Mouse (Mus musculus) right cerebral cortex, postnatal 4 days (tissue): ENCODE results near the gene Stard3.
"Not testable (repeated sequence)": the region's sequence is repeated elsewhere in the genome, so short reads cannot be mapped to it uniquely, and the experiment has no call there.

Experiments used
- DNase-seq: peaks from one replicate; pipeline ENCODE4 v3.0.0-alpha.2; 2022

Stard3 gene

DNA sequence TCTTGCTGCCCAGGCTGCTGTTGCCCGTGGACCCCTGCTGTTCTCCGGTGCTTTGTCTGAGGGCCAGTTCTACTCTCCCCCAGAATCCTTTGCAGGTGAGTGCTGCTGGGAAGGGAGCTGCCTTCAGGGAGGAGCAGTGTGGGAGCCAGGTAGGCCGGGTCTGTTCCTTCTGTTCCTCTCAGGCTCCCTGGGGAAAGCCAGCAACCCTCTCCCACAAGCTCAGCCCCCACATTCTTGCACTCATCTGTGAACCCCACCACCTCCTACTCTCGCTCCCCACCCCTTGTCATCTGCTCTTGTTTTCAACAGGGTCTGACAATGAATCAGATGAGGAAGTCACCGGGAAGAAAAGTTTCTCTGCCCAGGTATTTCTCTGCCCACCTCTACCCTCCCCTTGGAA, 18.6 kb downstream of the Stard3 start:
- DNase-seq: no peak

DNA sequence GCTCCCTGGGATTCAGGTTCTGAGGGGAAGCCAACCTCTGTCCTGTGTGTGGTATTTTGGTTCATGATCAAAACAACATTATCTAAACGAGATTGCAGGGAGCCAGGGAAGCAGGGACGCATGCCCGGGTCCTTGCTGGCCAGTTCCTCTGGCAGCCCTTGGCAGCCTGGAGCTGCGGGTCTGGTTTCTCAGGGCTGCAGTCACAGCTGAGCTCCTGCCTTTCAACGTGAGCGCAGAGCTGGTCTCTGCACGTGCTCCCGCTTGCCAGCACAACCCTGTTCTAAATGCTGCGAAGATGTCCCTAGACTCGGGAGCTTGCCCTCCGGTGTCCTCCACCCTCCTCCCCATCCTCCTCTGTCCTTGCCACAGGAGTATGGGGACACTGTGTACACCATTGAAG, 19.6 kb downstream of the Stard3 start:
- no peak for DNase-seq

DNA sequence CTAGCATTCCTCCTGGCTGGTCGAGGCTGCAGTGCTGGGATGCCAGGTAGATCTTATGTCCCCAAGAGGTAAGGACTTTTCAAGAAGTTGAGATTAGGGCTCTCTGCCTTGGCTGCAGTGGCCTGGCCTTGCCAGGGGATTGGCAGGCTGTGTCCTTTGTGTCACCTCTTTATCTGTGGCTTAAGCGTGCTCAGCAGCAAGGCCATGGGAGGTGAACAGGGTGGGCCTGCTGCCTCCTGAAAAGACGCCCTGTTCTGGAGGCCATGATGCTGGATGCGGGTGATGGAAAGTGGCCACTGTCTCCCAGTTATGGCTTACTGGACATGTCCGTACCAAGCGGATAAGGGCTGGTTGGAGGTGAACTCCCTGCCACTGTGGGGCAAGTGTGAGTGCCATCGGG, 21.2 kb downstream of the Stard3 start:
- DNase-seq: no peak

DNA sequence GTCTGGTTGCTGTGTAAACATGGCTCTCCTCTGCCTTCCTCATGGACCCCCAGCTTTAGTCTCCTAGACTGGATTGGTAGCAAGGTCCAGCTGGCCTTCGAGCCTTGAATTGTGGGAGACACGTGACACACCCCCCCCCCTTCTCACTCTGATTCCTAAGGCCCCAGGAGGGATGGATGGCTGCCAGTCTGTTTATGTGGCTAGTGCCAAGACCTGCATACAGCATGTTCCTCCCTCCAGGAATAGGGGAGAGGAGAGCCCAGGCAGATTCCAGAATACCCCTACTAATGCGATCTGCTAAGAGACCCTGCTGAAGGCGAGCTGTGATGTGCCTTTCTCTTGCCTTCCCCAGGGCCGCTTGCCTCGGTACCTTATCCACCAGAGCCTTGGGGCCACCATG, 21.9 kb downstream of the Stard3 start:
- no peak for DNase-seq

DNA sequence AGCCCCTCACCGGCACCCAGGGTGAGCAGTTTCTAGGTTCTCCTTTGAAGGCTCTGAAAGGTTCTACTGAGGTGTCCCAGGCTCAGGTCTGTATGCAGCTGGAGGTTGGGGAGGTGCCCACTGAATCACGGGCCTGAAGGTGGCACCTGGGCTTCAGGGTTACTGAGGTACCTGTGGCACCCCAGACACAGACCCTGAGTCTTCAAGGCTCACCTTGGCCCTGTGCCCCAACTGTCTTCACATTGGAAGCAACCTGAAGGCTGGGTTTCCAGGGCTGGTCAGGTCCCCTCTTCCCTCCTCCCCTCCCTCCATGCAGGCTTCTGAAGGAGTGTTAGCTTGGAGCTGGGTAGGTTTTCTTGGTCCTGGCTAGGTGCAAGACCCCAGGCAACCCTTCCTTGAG, 23.5 kb downstream of the Stard3 start:
- no peak for DNase-seq

DNA sequence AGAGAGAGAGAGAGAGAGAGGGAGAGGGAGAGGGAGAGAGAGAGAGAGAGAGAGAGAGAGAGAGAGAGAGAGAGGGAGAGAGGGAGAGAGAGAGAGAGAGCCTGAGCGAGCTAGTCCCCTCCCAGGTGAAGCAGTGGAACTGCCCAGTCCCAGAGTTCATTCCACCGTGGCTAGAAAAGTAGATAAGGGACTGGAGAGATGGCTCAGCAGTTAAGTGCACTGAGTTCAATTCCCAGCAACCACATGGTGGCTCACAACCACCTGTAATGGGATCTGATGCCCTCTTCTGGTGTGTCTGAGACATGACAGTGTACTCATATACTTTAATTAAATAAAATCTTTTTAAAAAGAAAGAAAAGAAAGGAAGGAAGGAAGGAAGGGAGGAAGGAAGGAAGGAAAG, 24.2 kb downstream of the Stard3 start:
- DNase-seq: not testable (repeated sequence)

DNA sequence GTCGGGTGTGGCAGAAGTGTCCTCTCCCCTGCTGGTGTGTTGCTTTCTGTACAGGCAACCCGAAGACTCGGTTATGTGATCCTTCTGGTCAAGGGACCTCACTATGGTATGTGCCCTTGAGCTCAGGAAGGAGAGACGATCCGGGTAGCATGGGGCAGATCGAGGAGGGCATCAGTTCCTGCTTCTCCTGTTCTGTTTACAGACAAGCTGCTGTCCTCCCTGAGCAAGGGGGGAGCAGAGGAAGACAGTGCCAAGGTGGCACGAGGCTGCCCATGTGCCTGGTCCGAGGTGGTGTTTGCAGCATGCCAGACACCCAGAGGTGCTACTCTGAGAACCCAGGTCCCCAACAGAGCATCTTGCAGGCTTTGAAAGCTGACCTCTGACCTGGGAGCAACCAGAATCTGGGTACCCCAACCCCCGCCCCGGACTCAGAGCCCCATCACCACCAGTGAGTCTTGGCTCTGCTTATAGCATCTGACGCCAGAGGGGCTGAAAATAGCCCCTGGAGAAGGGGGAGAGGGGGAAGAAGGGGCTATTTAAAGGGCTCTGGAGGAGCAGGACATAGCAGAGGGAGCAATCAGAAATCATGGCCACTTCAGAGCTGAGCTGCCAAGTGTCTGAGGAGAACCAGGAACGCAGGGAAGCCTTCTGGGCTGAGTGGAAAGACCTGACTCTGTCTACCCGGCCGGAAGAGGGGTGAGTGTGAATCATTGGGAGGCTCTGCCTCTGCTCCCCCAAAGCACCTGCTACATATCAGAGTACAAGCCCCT, 25.3 kb downstream of the Stard3 start, which contains the start of gene Tcap:
Tcap (plus strand) TSS at position 551 of the 770 bp plus-strand sequence.
- no peak for DNase-seq

DNA sequence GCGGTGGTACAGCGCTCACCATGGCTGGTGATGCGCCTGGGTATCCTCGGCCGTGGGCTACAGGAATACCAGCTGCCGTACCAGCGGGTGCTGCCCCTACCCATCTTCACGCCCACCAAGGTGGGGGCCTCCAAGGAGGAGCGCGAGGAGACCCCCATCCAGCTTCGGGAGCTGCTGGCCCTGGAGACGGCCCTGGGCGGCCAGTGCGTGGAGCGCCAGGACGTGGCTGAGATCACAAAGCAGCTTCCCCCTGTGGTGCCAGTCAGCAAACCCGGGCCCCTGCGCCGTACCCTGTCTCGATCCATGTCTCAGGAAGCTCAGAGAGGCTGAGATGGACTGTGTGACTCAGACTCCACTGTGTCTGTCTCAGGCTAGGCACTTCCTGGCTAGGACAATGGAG, 26.0 kb downstream of the Stard3 start:
- DNase-seq: no peak

DNA sequence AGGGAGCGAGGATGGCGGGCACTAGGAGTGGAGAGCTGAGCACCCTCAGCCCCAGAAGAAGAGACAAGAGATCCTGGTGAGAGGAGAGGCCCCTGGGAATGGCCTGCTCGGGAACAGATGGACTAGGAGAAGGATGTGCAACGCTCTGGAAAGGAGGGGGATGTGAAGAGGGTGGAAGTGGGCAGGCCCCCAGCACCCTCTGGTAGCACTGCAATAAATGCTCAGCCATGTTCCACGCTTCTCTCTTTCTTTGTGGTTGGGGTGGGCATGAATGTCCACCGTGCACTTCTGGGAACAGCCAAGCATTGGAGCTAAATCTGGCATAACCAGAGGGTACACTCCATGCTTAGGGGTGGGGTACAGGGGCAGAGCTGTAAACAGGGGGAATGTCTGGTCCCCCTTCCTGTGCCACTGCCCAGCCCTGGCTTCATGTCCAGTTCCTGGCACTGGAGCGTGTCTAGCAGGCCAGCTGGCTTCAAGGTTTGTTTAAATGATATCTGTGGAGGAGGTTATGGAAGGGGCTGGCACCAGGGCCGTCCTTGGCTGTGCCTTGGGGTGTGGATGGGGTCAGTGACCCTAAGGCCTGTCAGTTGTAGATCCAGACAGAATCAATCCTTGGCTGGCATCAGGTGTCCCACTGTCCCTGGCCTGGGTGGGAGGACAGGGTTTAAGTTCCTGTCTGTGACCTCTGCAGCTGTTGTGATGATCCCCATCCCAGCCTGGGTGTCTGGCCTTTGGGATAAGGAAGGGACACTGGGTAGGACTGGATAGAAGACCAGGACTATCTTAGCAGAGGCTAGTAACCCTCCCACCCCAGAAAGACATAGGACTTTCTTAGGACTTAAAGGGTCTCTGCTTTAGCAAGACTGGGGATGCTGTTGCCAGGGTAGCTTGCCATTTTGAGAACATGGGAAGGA, 26.8 kb downstream of the Stard3 start:
- DNase-seq: no peak

DNA sequence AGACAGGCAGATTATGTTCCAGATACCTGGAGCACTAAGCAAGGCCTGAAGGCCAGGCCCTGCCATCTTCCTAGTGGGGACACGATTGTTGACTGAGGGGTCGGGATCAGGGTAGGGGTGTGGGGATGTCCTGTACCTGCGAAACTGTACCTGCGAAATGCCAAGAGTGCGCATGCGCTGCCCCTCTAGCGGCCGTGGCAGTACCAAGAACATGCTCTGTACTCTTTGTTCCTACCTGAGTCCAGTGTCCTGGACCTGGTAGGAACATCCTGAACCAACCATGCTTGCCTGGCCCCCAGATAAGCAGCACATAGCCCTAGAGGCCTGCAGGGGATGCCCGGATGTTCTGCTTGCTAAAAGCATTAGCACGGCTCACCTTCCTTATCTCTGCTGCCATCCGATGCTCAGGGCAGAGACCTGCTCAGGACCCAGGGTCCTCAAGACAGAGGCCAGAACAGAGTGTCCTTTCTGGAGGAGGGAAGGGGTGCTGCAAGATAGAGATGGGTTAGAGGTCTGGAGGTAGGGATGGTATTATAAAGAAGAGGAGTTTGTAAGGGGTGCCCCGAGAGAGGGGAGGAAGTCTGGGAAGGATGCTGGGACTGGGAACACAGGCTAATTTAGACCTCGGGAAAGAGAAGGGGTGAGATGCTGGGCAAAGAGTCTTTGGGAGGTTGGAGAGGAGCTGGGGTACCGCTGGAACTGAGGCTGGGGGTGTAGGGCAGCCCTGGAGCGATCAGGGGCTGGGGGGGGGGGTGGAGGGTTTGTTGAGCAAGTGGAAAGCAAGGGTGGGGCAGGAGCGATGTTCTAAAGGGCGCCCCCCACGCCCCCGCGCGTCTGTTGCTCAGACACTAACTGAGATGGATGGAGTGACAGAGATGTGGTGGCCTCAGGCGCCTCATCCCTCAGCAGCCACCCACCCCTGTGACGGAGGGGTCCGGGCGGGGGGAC, 27.7 kb downstream of the Stard3 start, which contains the start of gene Pnmt:
Pnmt (plus strand) TSS at position 813 of the 948 bp plus-strand sequence.
- no peak for DNase-seq

DNA sequence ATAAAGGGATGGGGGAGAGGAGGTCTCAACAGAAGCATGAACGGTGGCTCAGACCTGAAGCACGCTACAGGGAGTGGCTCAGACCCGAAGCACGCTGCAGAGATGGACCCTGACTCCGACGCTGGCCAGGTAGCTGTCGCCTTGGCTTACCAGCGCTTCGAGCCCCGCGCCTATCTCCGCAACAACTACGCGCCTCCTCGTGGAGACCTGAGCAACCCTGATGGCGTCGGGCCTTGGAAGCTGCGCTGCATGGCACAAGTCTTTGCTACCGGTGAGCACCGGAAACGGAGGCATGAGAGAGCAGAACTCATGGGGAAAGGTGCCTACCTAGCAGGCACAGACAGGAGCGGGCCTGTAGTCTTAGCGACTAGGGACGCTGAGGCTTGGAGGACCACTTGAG, 28.4 kb downstream of the Stard3 start:
- DNase-seq: no peak

DNA sequence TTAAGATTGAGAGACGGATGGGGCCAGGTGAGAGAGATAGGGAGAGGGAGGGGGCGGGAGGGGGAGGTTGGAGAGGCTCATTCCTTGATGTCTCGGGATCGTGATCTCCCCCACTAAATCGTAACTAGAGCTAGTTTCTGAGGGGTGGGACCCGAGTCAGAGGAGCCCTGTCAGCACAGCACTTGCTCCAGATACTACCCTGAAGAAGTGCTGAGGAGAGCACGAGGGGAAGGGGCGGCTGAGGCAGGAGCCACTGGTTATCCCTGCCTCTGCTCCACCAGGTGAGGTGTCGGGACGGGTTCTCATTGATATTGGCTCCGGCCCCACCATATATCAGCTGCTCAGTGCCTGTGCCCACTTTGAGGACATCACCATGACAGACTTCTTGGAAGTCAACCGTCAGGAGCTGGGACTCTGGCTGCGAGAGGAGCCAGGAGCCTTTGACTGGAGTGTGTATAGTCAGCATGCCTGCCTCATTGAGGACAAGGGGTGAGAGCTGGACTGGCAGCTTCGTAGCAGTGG, 28.9 kb downstream of the Stard3 start:
- no peak for DNase-seq

DNA sequence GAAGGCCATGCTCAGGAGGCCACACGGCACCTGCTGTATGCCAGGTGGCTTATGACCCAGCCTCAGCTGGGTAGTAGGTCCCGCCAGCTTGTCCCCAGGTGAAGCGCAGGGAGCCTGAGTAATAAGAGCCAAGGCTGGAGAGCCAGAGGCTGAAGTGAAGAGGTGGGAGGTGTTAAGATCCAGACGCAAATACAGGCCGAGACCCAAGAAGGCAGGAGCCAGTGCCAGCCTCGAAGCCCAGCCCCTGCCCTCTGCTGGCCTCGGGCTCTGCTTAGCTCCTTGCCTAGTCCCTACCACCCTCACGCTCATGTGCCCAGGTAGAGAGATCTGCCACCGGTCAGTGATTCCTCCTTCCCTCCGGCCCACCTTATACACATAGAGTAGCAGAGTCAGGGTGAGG, 30.1 kb downstream of the Stard3 start:
- no peak for DNase-seq

DNA sequence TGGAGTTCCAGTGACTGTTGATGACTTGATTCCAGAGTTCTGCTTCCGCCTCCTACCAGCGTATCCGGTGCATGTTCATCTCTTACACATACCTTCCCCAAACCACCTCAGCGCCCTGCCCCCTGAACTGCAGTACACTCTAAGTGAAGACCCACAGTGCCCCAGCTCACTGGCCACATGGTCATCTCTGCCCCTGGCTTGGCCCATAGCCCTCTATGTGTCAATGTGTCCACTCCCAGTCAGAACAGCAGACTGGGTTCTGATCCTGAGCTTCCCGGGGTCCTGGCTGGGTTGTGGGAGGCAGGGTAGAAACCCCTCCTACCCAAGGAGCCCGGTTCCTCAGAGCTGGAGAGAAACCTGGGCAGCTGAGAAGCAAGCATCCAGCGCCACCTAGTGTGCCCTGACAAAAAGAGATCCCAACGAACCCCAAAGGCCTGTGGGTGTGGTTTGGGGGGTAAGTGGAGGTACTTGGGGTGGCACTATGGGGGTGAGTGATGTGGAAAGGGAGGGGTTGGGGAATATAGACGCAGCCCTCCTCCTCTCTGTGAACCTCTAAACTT, 31.1 kb downstream of the Stard3 start:
- DNase-seq: peak; percentile 67

DNA sequence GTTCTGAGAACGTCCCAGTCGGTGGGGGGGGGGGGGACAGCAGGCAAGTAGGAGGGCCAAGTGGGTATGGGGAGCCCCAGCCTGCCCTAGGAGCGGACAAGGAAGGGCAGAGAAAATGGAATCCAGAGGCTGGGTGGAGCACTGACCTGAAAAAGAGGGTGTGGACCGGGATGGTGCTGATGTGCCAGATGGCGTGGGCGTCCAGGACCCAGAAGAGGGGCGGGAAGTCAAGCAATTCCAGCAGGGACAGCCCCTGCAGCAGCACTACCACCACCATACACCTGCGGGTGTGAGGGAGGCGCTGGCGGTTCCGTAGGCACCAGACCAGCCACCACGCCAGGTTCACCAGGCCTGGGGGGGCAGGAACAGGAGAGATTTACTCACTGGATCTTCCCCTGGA, 32.0 kb downstream of the Stard3 start:
- DNase-seq: no peak

DNA sequence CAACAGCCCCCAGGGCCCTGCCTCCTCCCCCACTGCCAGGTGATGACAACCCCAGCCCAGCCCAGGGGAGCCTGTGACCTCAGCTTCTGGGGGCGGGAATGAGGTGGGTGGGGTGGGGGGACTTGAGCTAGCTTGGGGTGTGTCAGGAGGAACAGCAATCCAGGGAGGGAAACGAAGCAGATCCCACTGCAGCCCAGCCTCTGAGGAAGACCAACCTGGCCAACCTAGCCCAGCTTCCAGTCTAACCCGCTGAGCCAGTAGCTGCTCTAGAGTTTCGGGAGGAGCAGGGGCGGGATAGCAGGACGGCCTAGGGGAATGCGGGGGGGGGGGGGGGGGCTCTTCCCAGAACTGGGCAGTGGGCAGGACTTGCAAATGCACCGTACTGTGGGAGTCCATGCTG, 33.9 kb downstream of the Stard3 start:
- DNase-seq: no peak

DNA sequence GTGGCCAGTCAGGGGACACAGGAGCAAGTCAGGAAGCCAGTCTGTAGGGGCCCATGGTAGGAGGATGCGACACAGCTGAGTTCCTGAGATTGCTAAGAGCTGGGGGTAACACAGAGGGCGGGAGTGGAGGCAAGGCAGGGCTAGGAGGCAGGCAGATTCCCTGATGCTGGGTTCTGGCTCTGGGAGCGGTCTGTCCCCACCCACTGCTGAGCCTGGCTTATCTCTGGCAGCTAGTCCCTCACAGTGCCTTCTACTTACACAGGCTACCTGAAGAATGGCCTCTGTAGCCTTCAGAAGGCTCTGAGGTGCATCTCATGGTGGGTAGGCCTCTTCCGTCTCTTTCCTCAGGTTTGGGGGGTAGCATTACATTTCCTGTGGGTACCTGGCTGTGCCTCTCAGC, 34.5 kb downstream of the Stard3 start:
- no peak for DNase-seq

DNA sequence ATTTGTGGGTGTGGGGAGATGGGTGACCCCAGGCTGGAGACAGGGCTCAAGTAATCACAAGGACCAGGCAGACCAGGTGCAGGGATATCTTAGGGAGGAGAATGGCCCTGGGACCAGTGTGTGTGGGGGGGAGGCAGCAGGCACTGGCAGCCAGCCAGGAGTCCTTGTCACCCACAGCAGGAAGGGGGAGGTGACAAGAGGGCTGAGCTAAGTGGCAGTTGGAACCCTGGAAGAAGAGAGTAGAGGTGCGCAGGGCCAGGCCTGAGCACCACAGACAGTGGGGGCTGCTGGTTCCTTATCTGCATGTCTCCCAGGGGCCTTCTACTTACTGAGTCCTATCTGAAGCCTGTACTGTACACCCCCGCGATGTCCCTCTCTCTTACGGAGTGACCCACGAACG, 35.1 kb downstream of the Stard3 start:
- DNase-seq: no peak

DNA sequence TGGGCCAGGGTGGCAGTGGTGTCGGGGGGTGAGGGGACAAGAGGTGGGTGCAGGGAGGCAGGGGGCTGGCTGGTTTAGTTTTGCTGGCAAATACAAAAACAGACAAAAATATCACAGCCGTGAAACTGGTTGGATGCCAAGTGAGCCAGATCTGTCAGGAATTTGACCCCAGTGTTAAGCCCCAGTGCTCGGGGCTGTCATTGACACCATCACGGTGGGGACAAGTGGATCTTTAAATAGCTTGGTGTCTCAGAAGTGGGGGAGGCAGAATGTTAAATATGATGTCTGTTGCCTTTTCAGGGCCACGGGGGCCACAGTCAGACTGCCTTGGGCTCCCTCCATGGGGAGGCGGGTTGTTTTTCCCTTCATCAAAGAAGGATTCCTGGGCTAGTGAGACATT, 36.1 kb downstream of the Stard3 start:
- DNase-seq: no peak

DNA sequence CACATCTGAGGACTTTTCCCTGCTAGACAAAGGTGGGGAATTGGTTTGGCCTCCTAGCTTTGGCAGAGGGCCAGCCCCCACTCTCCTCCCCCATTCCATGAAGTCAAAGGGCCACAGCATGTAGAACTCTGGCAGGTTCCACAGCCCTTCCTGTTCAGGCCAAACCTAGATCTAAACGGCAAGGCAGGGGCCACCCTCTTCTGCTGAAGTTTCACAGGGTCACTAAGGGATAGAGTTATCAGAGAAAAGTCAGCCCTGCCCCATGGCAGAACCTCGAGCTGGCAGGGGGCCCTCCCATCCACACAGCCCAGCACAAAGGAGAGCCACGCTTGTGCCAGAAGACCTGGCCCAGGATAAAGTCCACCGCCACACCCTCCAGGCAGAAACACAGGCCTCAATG, 36.9 kb downstream of the Stard3 start:
- no peak for DNase-seq

DNA sequence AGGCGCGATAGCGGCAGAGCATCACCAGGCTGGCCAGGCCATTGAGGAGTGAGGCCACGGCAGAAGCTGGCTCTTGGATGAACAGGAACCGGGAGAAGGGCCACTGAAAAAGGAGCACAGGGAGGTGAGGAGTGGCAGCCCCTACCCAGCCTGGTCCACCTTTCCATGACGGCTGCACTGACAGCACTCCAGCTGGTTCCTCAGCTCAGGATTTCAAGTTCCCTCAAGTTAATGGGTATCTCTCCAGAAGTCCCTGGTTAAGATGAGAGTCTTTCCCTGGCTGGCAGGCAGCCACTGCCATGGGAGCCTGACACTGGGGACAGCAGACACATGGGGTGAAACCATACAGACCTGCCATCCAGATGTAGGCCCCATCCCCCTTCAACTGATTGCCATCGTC, 39.8 kb downstream of the Stard3 start:
- no peak for DNase-seq

DNA sequence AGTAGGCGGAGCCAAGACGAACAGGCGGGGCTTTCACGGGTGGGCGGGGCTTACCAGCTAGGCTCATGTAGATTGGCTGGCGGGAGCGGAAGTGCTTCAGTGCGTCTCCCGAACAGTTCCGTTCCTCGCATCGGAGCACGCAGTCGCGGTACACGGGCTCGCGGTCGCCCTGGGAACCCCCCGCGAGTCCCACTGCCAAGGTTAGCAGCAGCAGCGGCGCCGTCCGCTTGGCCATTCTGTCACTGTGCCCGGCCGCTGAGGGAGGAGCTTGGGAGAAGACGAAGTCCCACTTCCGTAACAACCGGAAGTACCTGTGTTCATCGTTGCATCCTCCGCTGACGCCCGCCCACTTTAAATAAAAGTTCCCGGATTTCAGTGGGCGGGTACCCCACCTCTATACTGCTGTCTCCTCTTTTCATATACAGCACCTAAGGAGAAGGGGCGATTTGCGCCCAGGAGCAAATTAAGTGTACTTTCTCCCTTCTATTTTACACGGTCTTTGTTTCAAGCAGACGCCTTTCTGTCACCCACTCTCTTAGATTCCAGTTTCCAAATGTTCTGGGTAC, 42.1 kb downstream of the Stard3 start, which contains the start of gene Pgap3:
Pgap3 (minus strand) TSS at position 330 of the 566 bp plus-strand sequence.
- DNase-seq: peak; percentile 86
